Mouse (Mus musculus) intestine, embryonic 16.5 days (tissue): ENCODE measurements around the gene Cnih2. TPM values are rescaled to one million over a fixed set of nuclear protein-coding genes. Genes with fewer than 3 reads are reported as not detected.
A peak's percentile ranks its signal among the peaks of the same experiment; 100 is the strongest.

ENCODE experiments used
- ATAC-seq: fragments of 200-750 bp; cut with Nextera tagmentation; 2 replicates; pipeline ENCODE4 v1.8.0; 2017; ENCODE audit warnings: moderate TSS enrichment, moderate library complexity
- H3K27ac ChIP-seq: fragments of 300-500 bp; sonication (generic); 2 replicates; pipeline ENCODE4 v1.5.1; 2014; ENCODE audit warnings: mild to moderate bottlenecking, low read length
- H3K27me3 ChIP-seq: fragments of 300-500 bp; sonication (generic); replicated peaks from 2 replicates; pipeline ENCODE4 v1.6.1; 2014; ENCODE audit warnings: low read length, control low read depth, mixed read lengths; ENCODE audit not compliant: control insufficient read depth, insufficient read depth
- H3K36me3 ChIP-seq: fragments of 300-500 bp; sonication (generic); 2 replicates; pipeline ENCODE4 v1.6.1; 2014; ENCODE audit warnings: low read length, control low read depth; ENCODE audit not compliant: control insufficient read depth, insufficient read depth
- H3K4me1 ChIP-seq: fragments of 300-500 bp; sonication (generic); 2 replicates; pipeline ENCODE4 v1.6.1; 2014; ENCODE audit warnings: low read length, control low read depth, mixed read lengths; ENCODE audit not compliant: control insufficient read depth, insufficient read depth
- H3K4me2 ChIP-seq: fragments of 300-500 bp; sonication (generic); 2 replicates; pipeline ENCODE4 v1.6.1; 2014; ENCODE audit warnings: low read depth, low read length, control low read depth
- H3K4me3 ChIP-seq: fragments of 300-500 bp; sonication (generic); 2 replicates; pipeline ENCODE4 v1.5.1; 2014; ENCODE audit warnings: mild to moderate bottlenecking, low read length
- H3K9ac ChIP-seq: fragments of 300-500 bp; sonication (generic); 2 replicates; pipeline ENCODE4 v1.6.1; 2014; ENCODE audit warnings: low read depth, low read length
- H3K9me3 ChIP-seq: fragments of 300-500 bp; sonication (generic); 2 replicates; pipeline ENCODE4 v1.6.1; 2016; ENCODE audit warnings: low read length, control low read depth; ENCODE audit not compliant: control insufficient read depth
- WGBS: fragments of 180-500 bp; shearing (Covaris S2); extraction: QIAGEN DNeasy Blood & Tissue Kit; methylation state at CpG from one replicate; pipeline ENCODE4 v1.1.7; 2014; 5-methylcytosine and 5-hydroxymethylcytosine counted together
- polyA plus RNA-seq: library from polyadenylated mRNA; unstranded; fragments of >200 nt; fragmentation: Nextera tagmentation; extraction: Ambion mirVana; gene quantifications from 2 replicates; pipeline ENCODE4 v1.2.1, GENCODE M21; 2015

The Cnih2 gene
- polyA plus RNA-seq, 1 experiment from 2014 or later = 8.1 TPM

DNA sequence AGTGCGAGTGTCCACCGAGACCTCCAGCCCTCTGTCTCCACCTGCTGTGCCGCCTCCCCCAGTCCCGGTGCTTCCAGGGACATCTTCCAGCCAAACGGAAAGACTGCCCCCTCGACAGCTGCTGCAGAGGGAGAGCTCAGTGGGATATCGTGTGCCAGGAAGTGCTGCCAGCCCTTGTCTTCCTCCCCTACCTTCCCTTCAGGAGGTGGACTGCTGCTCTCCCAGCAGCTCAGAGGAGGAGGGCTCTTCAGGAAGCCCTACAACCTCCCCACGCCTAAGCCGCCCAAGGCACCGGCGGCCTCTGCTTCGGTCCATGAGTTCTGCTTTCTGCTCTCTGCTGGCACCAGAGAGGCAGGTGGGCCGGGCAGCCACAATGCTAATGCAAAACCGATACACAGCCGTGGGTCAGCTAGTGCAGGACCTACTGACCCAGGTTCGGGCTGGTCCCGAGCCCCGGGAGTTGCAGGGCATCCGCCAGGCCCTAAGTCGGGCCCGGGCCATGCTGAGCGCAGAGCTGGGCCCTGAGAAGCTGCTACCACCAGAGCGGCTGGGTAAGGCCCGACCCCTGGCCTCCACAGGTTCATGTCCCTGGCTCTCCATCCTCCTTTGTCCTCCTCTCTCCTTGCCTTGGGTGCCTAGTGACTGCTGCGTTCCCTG lies 46.0 kb downstream of the Cnih2 start:
- no peak overlapping the region for H3K9ac ChIP-seq

DNA sequence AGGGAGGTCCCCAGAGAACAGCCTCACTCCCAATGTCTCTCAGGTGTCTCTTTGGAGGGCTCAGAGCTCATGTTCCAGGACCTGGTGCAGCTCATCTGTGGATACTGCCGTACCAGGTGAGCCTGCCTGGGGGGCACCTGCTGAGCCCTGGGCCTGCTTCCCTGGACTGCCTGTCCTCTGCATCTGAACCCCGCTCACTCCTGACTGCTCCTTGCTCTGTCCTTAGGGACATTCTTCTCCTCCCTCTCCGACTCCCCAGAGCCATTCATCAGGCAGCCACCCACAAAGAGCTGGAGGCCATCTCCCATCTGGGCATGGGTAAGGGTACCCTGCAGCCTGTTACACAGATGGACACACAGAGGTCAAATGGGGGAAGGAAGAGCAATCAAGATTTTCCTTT lies 46.8 kb downstream of the Cnih2 start:
- Histone ChIP-seq H3K27ac (no peak overlapping the region), H3K9ac (peak overlapping the region; percentile 59), H3K36me3 (no peaks in the 10 kb centered on the region; the same call in 1 of the 2 replicates), H3K4me3 (peak overlapping the region; percentile 47; the same call in 1 of the 2 replicates), H3K9me3 (no peaks in the 10 kb centered on the region), H3K4me2 (peak overlapping the region; percentile 68), H3K4me1 (peaks cover 18% of the 10 kb centered on the region), H3K27me3 (peaks cover 9% of the 10 kb centered on the region; the same call in 1 of the 2 replicates)
- no peak for ATAC-seq
- 64% methylated on average over 3 of the region's 3 CpGs for WGBS

More for the DNA sequence above, 46.0 kb downstream of the Cnih2 start:
- peaks cover 20% of the 10 kb centered on the region for H3K4me1 ChIP-seq
- 45% methylated on average over 25 of the region's 25 CpGs for WGBS
- no peaks in the 10 kb centered on the region for H3K9me3 ChIP-seq
- no peak for ATAC-seq
- no peaks in the 10 kb centered on the region; the same call in 1 of the 2 replicates for H3K36me3 ChIP-seq
- no peak overlapping the region for H3K27ac ChIP-seq
- no peak overlapping the region for H3K4me2 ChIP-seq
- no peak overlapping the region for H3K4me3 ChIP-seq
- H3K27me3 ChIP-seq = peaks cover 9% of the 10 kb centered on the region; the same call in 1 of the 2 replicates

DNA sequence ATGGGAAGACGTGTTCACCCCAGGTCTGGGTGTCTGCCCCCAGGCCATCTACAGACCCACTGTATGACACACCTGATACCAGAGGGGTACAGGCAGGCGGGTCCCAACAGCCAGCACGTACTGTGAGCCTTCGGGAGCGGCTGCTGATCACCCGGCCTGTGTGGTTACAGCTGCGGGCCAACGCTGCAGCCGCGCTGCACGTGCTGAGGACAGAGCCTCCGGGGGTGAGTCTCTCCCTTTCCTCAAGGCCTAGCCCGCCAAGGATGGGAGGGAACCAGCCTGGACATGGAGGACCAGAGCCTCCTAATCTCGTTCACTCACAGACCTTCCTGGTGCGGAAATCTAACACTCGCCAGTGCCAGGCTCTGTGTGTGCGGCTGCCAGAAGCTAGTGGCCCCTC lies 47.3 kb downstream of the Cnih2 start:
- 8% methylated on average over 17 of the region's 17 CpGs for WGBS
- Histone ChIP-seq H3K4me2 (peak overlapping the region; percentile 68), H3K36me3 (no peaks in the 10 kb centered on the region; the same call in 1 of the 2 replicates), H3K9ac (peak overlapping the region; percentile 59), H3K27ac (peak overlapping the region; percentile 63; the same call in 1 of the 2 replicates), H3K4me1 (peaks cover 16% of the 10 kb centered on the region), H3K9me3 (no peaks in the 10 kb centered on the region), H3K27me3 (peaks cover 9% of the 10 kb centered on the region; the same call in 1 of the 2 replicates), H3K4me3 (peak overlapping the region; percentile 47)
- ATAC-seq = peak; percentile 64

DNA sequence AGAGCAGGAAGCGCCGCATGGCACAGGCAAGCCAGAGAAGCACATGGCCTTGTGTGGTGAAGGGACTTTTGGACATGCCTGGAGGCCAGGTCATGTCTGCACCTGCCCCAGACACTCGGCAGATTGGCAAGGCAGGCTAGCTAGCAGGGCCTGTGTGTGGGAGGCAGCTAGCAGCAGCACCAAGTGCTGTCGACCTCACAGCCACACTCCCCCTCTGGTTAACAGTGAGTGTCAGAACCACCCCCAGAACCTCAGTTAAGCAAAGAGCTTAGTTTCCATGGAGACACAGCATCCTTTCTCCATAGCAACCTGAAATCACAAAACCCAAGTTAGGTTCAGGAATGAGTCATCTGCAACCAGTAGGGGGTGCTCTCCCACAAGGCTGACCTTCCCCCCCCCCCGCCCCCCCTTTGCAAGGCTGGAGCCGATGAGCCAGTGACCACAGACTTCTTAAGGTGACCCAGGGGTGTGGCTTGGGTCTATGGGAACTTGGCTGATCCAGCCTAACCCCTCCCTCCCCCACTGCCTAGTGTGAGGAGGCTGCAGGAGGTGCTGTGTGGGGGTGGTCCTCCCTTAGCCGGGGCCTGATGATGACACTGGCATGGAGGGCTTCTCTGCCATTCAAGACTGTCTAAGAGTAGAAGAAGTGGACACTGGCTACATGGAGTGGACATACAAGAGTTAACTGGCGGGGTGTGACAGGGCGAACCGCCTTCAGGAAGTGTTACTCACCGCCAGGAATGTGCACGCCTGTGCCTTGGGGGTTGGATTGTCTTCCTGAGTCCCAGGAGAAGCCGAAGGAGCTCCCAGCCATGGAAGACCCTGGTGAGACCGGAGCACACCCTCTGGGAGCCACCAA lies 48.0 kb downstream of the Cnih2 start, which contains the start of gene Rin1:
TSS of gene Rin1 (plus strand) at position 435 of the 859 bp plus-strand sequence.
- H3K4me3 ChIP-seq = peak within 1 kb of the TSS; percentile 47
- ATAC-seq = peak; percentile 84
- peak within 1 kb of the TSS; percentile 63; the same call in 1 of the 2 replicates for H3K27ac ChIP-seq
- peaks cover 9% of the 10 kb centered on the region; the same call in 1 of the 2 replicates for H3K27me3 ChIP-seq
- H3K9me3 ChIP-seq = no peaks in the 10 kb centered on the region
- no peaks in the 10 kb centered on the region; the same call in 1 of the 2 replicates for H3K36me3 ChIP-seq
- H3K9ac ChIP-seq = peak within 1 kb of the TSS; percentile 59
- peaks cover 16% of the 10 kb centered on the region for H3K4me1 ChIP-seq
- 19% methylated on average over 14 of the region's 14 CpGs for WGBS
- H3K4me2 ChIP-seq = peak within 1 kb of the TSS; percentile 68

DNA sequence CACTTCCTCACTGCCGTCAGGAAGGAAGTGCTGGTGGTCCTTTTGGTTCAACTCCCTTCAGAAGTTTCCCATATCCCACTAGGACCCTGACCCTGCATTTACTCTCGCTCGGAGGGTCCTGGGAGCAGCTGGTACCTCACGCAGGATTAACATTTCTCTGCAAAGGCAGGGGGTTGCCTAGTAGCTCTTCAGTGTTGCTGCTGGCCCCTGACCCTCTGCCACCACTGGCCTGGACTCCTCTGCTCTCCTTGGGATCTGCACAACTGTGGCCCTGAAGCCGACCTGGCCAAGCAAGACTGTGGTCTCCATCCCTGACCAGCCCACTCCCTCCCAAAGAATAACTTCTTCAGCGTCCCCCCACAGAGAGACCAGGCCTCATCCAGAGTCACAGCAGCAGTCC lies 49.0 kb downstream of the Cnih2 start:
- no peak for ATAC-seq
- no peak overlapping the region for H3K27ac ChIP-seq
- peaks cover 9% of the 10 kb centered on the region; the same call in 1 of the 2 replicates for H3K27me3 ChIP-seq
- no peaks in the 10 kb centered on the region for H3K9me3 ChIP-seq
- no peak overlapping the region for H3K4me2 ChIP-seq
- WGBS = 90% methylated on average over 6 of the region's 6 CpGs
- no peaks in the 10 kb centered on the region; the same call in 1 of the 2 replicates for H3K36me3 ChIP-seq
- H3K9ac ChIP-seq = no peak overlapping the region
- H3K4me1 ChIP-seq = peaks cover 16% of the 10 kb centered on the region
- no peak overlapping the region for H3K4me3 ChIP-seq

DNA sequence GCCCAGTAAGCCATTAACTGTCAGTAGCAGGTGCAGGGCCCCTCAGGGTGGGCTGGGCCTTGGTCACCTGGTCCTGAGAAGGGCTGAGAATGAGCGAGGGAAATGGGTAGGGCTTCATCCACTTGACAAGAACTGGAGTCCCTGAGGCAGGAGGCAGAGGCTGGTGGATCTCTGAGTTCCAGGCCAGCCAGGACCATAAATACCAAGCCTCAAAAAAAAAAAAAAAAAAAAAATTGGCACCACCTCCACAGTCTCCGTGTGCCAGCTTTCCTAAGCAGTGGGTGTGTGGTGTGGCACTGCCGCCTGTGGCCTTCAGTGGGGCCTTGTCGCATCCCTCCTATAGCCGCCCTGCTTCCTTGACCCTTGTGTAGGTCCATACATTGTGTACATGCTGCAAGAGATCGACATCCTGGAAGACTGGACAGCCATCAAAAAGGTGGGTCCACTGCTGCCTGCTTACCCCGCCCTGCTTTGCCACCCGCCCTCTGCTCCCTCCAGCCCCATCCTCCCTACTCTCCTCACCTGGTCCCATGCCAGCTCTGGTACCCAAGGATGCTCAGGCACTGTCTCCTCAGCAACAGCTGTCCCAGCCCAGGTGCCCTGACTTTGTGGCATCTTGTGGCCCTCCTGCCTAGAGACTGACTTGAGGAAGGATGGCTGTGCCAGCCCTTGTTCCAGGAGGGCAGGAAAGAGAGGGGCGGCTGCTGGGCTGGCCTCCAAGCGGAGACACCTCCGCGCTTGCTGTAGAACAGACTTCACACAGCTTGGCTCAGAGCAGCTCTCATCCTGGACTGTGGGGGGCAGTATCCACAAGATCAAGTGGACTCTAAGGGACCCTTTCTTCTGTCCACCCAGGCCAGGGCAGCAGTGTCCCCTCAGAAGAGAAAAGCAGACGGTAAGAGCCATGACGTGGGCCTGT lies 49.9 kb downstream of the Cnih2 start:
- Histone ChIP-seq H3K4me2 (no peak overlapping the region), H3K9me3 (no peaks in the 10 kb centered on the region), H3K27ac (no peak overlapping the region), H3K36me3 (no peaks in the 10 kb centered on the region; the same call in 1 of the 2 replicates), H3K4me1 (peaks cover 16% of the 10 kb centered on the region), H3K27me3 (peaks cover 9% of the 10 kb centered on the region; the same call in 1 of the 2 replicates), H3K9ac (no peak overlapping the region), H3K4me3 (no peak overlapping the region)
- no peak for ATAC-seq
- 85% methylated on average over 14 of the region's 14 CpGs for WGBS

DNA sequence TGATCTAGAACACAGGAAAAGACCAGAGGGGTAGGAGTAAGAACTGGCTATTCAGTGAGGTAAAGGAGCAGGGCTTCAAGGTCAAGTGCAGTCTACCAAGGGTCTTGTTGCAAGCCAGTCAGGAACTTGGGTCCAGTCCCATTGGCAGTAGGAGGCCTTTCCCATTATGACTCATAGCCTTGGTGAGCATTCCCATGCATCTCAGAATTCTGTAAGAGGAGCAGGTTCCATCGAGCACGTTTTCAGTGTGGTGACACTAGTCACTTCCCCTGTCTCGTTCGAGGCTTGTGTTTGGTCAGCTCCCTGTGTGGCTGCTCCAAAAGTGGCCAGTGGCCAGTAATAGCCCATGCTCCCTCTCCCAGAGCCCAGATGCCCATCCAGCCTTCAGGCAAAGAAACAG lies 52.8 kb downstream of the Cnih2 start:
- H3K27ac ChIP-seq = no peak overlapping the region
- H3K9ac ChIP-seq = no peak overlapping the region
- H3K4me3 ChIP-seq = no peak overlapping the region
- no peak for ATAC-seq
- H3K27me3 ChIP-seq = no peaks in the 10 kb centered on the region
- no peak overlapping the region for H3K4me2 ChIP-seq
- 78% methylated on average over 4 of the region's 4 CpGs for WGBS
- peaks cover 14% of the 10 kb centered on the region for H3K4me1 ChIP-seq
- no peaks in the 10 kb centered on the region; the same call in 1 of the 2 replicates for H3K36me3 ChIP-seq
- no peaks in the 10 kb centered on the region for H3K9me3 ChIP-seq
